Mouse (Mus musculus): ENCODE results near the gene Psma4. TPM values are rescaled to one million over a fixed set of nuclear protein-coding genes. Genes with fewer than 3 reads are reported as not detected.
"Not testable (repeated sequence)": the region's sequence is repeated elsewhere in the genome, so short reads cannot be mapped to it uniquely, and the experiment has no call there.

The Psma4 gene
- 100 to 1,000 TPM; 137 to 138 TPM for total RNA-seq (2021)
- long read RNA-seq, experiment 1, transcript Psma4-201 (9 exons, 1,165 nt) = major isoform, 46 of 51 reads
- long read RNA-seq, experiment 1, partial matches to known transcripts = 1 of 51 reads
- long read RNA-seq, experiment 1, other reads (novel, unspliced or antisense) = 3 of 51 reads
- long read RNA-seq, experiment 2, transcript Psma4-201 (9 exons, 1,165 nt) = major isoform, 94 of 107 reads
- long read RNA-seq, experiment 2, partial matches to known transcripts = 8 of 107 reads
- long read RNA-seq, experiment 2, other reads (novel, unspliced or antisense) = 5 of 107 reads

- DNase-seq (ENCODE audit: low spot score in 2 of 2) = peak; percentile 87 to 89
These were observed at the start of gene Psma4, which contains the start of gene AY074887 for GRCm38 (mm10) chr9:54950575-54951321. Gene Psma4 (plus strand): TSS chr9:54950790. Gene AY074887 (minus strand): TSS chr9:54950998.

- DNase-seq (ENCODE audit: low spot score in 2 of 2) = no peak
These were observed 41.1 kb upstream of the Psma4 start for GRCm38 (mm10) chr9:54909446-54909845.

GRCm38 (mm10) chr9:54915576-54915975 lies 35.0 kb upstream of the Psma4 start:
- DNase-seq (ENCODE audit: low spot score in 2 of 2) = no peak

GRCm38 (mm10) chr9:54916401-54916800 lies 34.2 kb upstream of the Psma4 start:
- no peak for DNase-seq (ENCODE audit: low spot score in 2 of 2)

- peak; percentile 79 to 94 for DNase-seq (ENCODE audit: low spot score in 2 of 2)
These were observed 33.4 kb upstream of the Psma4 start, which contains the start of gene Hykk for GRCm38 (mm10) chr9:54917010-54917677. Gene Hykk (plus strand): TSS chr9:54917283.

- DNase-seq (ENCODE audit: low spot score in 2 of 2) = no peak
These were observed 32.4 kb upstream of the Psma4 start for GRCm38 (mm10) chr9:54918191-54918590.

- no peak for DNase-seq (ENCODE audit: low spot score in 2 of 2)
These were observed 31.8 kb upstream of the Psma4 start for GRCm38 (mm10) chr9:54918781-54919180.

- DNase-seq (ENCODE audit: low spot score in 2 of 2) = no peak
These were observed 30.6 kb upstream of the Psma4 start for GRCm38 (mm10) chr9:54919946-54920345.

DNA sequence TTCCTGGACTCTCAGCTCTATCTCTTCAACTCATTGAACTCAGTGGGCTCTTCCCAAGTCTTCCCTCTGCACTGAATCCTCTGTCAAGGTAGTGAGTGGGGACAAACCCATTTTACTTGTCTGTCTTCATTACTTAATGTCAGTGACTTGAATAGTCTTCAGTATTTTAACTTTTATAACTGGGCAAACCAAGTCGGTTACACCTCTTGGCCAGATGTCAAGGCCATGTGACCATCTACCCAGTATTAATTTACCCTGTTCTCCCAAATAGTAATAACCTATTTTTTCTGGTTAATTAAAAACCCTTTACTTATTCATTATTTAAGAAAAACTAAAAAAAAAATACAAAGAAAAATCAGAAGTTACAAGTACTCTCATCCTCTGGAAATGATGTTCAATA lies 19.8 kb upstream of the Psma4 start:
- DNase-seq (ENCODE audit: low spot score in 2 of 2) = no peak

- DNase-seq (ENCODE audit: low spot score in 2 of 2) = no peak
These were observed 18.8 kb upstream of the Psma4 start for GRCm38 (mm10) chr9:54931765-54932164.

GRCm38 (mm10) chr9:54932379-54932778 lies 18.2 kb upstream of the Psma4 start:
- DNase-seq (ENCODE audit: low spot score in 2 of 2) = no peak

- no peak for DNase-seq (ENCODE audit: low spot score in 2 of 2)
These were observed 8.5 kb upstream of the Psma4 start for GRCm38 (mm10) chr9:54942071-54942470.

DNA sequence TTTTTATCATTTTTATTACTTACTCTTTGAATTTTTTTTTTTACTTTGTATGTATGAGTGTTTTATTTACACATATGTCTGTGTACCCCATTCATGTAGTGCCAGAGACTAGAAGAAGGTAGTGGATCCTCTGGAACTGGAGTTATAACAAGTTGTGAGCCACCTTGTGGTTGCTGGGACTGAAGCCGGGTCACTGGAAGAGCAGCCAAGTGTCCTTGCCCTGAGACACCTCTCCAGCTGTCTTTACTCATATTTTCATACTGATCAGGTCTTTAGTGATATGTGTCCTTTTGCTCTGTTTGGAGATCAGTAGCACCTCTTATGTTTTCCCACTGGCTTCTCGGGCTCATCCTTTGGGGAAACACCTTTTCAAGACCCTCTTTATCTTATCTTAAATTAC lies 6.1 kb upstream of the Psma4 start:
- DNase-seq (ENCODE audit: low spot score in 2 of 2) = no peak

GRCm38 (mm10) chr9:54946256-54946655 lies 4.3 kb upstream of the Psma4 start:
- DNase-seq (ENCODE audit: low spot score in 2 of 2) = peak in 1 of 2 experiments; percentile 20

DNA sequence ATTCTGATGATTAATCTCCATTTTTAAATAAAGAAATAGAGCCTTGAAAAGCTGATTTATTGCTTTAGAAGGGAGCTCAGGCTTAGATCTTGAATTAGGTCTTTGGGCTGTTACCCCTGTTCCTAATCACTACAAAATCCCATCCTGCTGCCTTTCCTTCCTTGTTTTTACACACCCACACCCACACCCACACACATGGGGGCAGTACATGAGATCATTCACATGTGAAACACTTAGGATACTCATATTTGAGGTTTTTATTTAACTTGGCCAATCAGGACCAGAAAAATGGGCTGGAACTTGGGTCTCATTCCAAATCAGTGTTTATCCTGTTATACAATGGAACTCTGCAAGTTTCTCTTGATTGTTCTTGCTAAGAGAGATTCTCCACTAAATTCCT lies 1.1 kb upstream of the Psma4 start:
- no peak for DNase-seq (ENCODE audit: low spot score in 2 of 2)

DNA sequence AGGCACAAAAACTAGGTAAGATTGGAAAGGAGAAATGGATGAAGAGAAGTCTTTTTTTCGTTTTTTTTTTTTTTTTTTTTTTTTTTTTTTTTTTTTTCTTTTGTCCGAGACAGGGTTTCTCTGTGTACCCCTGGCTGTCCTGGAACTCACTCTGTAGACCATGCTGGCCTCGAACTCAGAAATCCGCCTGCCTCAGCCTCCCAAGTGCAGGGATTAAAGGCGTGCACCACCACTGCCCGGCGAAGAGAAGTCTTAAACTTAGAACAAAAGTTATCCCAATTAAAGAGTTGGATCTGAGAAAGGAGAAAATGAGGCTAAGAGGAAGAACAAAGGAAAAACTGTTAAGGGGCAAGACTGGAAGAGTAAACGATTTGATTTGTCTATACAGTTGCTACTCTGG lies 428 bp upstream of the Psma4 start:
- DNase-seq (ENCODE audit: low spot score in 2 of 2) = not testable (repeated sequence)

DNA sequence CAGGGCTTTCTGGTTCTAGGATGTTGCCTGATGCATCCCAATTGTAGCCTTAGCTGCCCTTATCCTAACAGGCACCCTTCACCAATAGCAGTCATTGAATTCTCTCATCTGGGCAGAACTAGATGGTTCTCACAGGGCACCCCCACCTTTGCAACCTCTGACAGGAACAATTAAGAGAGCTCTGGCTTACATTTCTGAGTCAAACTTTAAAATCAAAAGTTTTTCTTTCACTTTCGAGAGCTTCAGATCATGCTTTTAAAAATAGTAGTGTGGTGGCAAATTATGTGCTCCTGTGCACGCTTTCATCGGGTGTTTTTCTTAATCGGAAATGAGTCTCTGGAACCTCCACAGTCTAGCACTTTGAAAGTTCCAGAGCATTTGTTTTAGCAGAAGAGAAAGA lies 10.5 kb downstream of the Psma4 start:
- DNase-seq (ENCODE audit: low spot score in 2 of 2) = no peak

- DNase-seq (ENCODE audit: low spot score in 2 of 2) = no peak
These were observed 13.1 kb downstream of the Psma4 start for GRCm38 (mm10) chr9:54963669-54964068.

DNA sequence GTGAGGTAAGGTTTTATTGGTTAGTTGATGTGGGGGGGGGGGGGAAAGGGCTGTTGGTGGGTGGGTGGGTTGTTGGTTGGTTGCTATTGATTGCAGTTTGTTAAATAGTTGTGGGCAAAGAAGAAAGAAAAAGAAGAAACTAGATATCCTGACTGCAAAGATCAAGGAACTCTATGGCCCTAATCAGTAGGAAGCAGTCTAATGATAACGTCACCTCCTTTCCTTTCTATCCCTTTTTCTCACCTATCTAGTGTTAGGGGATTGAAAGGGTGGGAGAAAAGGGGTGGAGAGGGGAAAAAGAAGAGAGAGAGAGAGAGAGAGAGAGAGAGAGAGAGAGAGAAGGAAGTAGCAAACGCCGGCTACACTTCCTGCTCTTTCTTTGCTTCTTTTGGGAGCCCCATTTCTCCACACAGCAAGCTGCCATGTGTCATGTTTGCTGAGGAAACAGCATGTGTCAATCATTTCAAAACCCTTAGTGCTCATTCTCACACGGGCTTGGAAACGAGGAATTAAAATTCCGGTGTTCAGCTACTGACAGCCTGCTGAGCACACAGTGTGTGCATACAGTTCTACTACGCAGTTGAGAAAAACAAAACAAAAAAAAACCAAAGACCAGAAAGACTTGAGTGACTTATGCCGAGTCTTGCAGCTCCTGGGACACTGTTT lies 19.5 kb downstream of the Psma4 start:
- DNase-seq (ENCODE audit: low spot score in 2 of 2) = no peak

GRCm38 (mm10) chr9:54980674-54981073 lies 30.1 kb downstream of the Psma4 start, which contains the start of gene Chrna5:
Gene Chrna5 (plus strand): TSS chr9:54980880.
- DNase-seq (ENCODE audit: low spot score in 2 of 2) = no peak

All from layer of hippocampus, postnatal 14 days (tissue).